Mouse (Mus musculus) thymus, adult 18-20 months (tissue): Measurements from ENCODE around the gene R3hdm1.

Experiments
- DNase-seq, 2 experiments: peaks; one replicate each; pipeline ENCODE4 v3.0.0; 2022; ENCODE audit warnings: mixed read lengths in 2 of 2

The R3hdm1 gene

GRCm38 (mm10) chr1:128102641-128103461 is at the start of gene R3hdm1, which contains the start of gene Zranb3:
Gene R3hdm1 (plus strand): TSS chr1:128103301.
Gene Zranb3 (minus strand): TSS chr1:128103047.
- peak; percentile 93 to 98 for DNase-seq

- DNase-seq = no peak
Observed at GRCm38 (mm10) chr1:128057269-128057668, 45.8 kb upstream of the R3hdm1 start.

- no peak for DNase-seq
Observed at GRCm38 (mm10) chr1:128058625-128059024, 44.5 kb upstream of the R3hdm1 start.

- DNase-seq = no peak
Observed at GRCm38 (mm10) chr1:128060655-128061344, 42.3 kb upstream of the R3hdm1 start.

- no peak for DNase-seq
Observed at GRCm38 (mm10) chr1:128061401-128061800, 41.7 kb upstream of the R3hdm1 start.

- DNase-seq = no peak
Observed at GRCm38 (mm10) chr1:128062167-128062566, 40.9 kb upstream of the R3hdm1 start.

- DNase-seq = no peak
Observed at GRCm38 (mm10) chr1:128064716-128065115, 38.4 kb upstream of the R3hdm1 start.

GRCm38 (mm10) chr1:128068945-128069397 is 34.1 kb upstream of the R3hdm1 start:
- DNase-seq = no peak

- DNase-seq = no peak
Observed at GRCm38 (mm10) chr1:128070003-128070402, 33.1 kb upstream of the R3hdm1 start.

GRCm38 (mm10) chr1:128073051-128073450 is 30.1 kb upstream of the R3hdm1 start:
- DNase-seq = no peak

- no peak for DNase-seq
Observed at GRCm38 (mm10) chr1:128076791-128077479, 26.2 kb upstream of the R3hdm1 start.

GRCm38 (mm10) chr1:128077788-128078187 is 25.3 kb upstream of the R3hdm1 start:
- no peak for DNase-seq

- no peak for DNase-seq
Observed at GRCm38 (mm10) chr1:128078646-128079045, 24.5 kb upstream of the R3hdm1 start.

- DNase-seq = no peak
Observed at GRCm38 (mm10) chr1:128080936-128081696, 22.0 kb upstream of the R3hdm1 start.

GRCm38 (mm10) chr1:128081873-128082272 is 21.2 kb upstream of the R3hdm1 start:
- DNase-seq = no peak

- DNase-seq = no peak
Observed at GRCm38 (mm10) chr1:128082800-128083199, 20.3 kb upstream of the R3hdm1 start.

GRCm38 (mm10) chr1:128094686-128095085 is 8.4 kb upstream of the R3hdm1 start:
- DNase-seq = no peak

- DNase-seq = no peak
Observed at GRCm38 (mm10) chr1:128098309-128098708, 4.8 kb upstream of the R3hdm1 start.

GRCm38 (mm10) chr1:128102251-128102640 is 855 bp upstream of the R3hdm1 start:
- DNase-seq = peak; percentile 17 to 55

- no peak for DNase-seq
Observed at GRCm38 (mm10) chr1:128103520-128104088, 503 bp downstream of the R3hdm1 start.

- DNase-seq = no peak
Observed at GRCm38 (mm10) chr1:128120913-128121627, 18.0 kb downstream of the R3hdm1 start.
